Mouse (Mus musculus): ENCODE data around the gene 4930535I16Rik.
A peak's percentile ranks its signal among the peaks of the same experiment; 100 is the strongest.
"Not testable (repeated sequence)": the region's sequence is repeated elsewhere in the genome, so short reads cannot be mapped to it uniquely, and the experiment has no call there.

The 4930535I16Rik gene

DNA sequence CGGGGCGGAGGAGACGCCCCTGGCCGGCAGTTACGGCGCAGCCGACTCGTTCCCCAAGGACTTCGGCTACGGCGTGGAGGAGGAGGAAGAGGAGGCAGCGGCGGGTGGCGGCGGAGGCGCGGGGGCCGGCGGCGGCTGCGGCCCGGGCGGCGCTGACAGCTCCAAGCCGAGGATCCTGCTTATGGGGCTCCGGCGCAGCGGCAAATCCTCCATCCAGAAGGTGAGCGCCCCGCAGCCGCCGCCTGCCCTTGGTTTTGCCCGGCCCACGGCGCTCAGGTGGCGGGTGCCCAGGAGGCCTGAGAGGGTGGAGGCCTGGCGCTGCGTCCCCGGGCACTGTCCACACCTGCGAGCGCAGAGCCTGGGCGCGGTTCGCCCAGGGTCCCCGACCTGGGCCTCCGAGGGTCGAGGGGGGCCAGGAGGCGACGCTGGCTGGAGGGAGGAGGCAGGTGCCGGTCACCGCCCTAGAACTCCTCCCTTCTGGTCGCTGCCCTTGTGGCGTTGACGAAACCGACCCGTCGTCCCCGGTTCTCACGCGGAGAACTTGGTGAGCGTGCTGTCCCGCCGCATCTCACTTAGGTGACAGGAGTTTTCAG, at the start of gene 4930535I16Rik:
TSS of gene 4930535I16Rik (minus strand) at position 475 of the 593 bp plus-strand sequence.
- no peak for DNase-seq (ENCODE audit: low spot score in 2 of 2)

DNA sequence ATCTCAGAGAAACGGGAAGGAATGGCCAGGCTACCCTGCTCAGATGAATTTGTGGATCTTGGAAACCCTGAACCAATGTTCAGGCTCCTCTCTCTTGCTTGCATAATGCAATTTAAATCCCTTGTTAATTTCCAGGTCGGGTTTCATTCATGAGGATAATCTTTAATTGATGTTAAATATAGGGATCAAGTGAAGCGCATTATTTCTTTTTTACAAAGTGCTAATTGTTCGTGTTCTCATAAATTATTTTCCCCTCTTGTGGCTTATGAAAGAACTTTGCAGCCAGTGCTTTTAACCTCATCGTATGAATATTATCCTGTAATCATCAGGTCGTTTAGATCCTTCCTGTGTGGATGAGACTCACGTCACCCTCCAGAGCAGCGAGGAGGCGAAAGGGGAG, 44.9 kb upstream of the 4930535I16Rik start:
- DNase-seq (ENCODE audit: low spot score in 2 of 2), result no peak

GRCm38 (mm10) chr4:123960955-123961354, 43.1 kb upstream of the 4930535I16Rik start:
- no peak for DNase-seq (ENCODE audit: low spot score in 2 of 2)

GRCm38 (mm10) chr4:123957891-123958290, 40.1 kb upstream of the 4930535I16Rik start:
- DNase-seq (ENCODE audit: low spot score in 2 of 2), result no peak

DNA sequence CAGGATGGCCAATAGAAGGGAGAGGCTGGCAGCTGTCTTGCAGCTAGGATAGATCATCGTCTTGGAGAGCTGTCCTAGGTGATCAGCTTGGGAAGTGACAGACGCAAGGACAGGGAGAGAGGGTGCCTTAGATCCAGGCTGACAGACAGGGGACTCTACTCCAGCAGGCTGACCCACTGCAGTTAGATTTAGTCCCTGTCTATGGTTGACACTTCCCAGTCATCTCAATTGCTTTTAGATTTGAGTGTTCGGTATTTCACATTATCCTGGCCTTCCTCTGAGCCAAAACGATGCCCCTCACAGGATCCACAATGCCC, 39.6 kb upstream of the 4930535I16Rik start:
- no peak for DNase-seq (ENCODE audit: low spot score in 2 of 2)

DNA sequence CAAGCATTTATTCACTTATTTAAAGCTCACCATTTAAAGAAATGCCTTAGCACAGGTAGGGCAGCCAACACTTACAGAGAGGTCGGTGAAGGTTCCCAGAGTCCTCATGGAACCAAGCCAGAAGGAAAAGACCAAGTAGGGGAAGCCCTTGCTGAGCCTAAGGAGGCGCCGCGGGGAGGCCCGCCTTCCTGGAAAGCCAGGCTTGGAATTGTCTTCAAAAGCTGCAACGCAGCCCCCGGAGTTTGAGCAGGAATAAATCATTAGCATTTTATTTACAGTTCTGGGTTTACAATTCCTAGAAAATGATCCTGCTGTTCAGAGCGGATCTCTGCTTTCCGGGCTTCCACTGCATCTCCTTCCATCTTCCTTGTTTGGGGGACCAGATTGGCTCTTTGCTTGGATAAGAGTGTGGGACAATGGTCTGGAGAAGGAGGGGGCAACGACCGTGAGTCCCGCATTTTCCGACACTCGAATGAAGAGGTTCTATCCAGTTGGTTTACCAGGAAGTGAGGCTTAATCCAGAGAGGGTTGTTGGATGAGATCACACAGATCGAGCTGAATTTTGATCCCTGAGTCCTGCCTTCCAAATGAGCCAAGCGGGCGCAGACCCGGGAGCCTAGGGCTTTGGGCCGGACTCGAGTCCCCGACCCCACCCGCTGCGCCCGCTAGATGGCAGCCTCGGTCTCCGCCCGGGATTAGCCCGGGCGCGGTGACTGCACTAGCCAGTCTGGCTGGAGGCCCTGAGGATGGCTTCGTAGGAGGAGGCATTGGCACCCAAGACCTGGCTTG, 39.1 kb upstream of the 4930535I16Rik start:
- peak; percentile 52 to 76 for DNase-seq (ENCODE audit: low spot score in 2 of 2)

DNA sequence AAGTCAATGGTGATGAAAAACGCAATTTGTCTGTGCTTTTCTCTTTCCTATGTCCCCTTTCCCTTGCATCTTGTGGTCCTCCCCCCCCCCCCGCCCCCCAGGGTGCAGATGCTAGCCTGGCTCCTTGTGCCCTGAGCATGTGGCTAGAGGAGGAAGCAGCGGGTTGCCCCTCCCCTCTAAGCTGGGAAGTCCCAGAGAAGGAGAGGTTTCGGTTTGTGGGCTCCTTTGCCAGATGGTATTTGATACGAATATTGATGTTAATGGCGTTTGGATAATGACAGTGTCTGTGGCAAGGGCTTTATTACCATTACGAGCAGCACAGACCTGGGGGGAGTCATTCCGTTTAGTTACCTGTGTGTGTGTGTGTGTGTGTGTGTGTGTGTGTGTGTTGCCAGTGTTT, 34.2 kb upstream of the 4930535I16Rik start:
- DNase-seq (ENCODE audit: low spot score in 2 of 2), result no peak

DNA sequence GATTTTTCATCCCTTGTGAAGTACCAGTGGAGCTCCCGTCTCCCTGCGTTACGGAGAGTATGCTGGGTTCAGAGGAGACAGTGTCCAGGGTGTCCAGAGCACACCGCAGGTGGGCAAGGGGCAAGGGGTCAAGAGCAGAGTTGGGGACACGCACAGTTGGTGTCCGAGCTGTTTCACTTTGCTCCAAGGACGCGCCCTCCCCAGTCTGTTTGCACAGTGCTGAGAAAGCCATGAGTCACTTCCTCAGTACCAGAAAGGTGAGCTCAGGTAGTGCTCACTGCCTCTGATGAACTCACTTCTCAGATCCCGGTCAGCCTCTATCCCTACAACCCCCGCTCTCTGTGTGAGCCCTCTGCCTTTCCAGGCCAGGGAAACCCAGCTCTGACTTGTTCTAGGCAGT, 31.8 kb upstream of the 4930535I16Rik start:
- DNase-seq (ENCODE audit: low spot score in 2 of 2), result peak; percentile 19 to 41

GRCm38 (mm10) chr4:123948901-123949300, 31.1 kb upstream of the 4930535I16Rik start:
- DNase-seq (ENCODE audit: low spot score in 2 of 2), result no peak

- DNase-seq (ENCODE audit: low spot score in 2 of 2), result no peak
These were observed 29.3 kb upstream of the 4930535I16Rik start for GRCm38 (mm10) chr4:123947149-123947548.

GRCm38 (mm10) chr4:123946701-123947100, 28.9 kb upstream of the 4930535I16Rik start:
- no peak for DNase-seq (ENCODE audit: low spot score in 2 of 2)

DNA sequence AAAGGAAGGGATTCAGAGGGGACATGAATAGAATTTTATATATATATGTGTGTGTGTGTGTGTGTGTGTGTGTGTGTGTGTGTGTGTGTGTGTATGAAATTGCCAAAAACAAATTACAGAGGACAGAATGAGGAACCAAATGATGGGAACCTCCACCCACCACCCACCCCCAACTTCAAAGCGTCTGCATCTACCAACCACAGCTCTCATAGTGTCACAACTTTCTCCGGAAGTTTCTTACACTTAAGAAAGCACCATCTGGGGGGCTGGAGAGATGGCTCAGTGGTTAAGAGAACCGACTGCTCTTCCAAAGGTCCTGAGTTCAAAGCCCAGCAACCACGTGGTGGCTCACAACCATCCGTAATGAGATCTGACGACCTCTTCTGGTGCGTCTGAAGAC, 23.1 kb upstream of the 4930535I16Rik start:
- not testable (repeated sequence) for DNase-seq (ENCODE audit: low spot score in 2 of 2)

DNA sequence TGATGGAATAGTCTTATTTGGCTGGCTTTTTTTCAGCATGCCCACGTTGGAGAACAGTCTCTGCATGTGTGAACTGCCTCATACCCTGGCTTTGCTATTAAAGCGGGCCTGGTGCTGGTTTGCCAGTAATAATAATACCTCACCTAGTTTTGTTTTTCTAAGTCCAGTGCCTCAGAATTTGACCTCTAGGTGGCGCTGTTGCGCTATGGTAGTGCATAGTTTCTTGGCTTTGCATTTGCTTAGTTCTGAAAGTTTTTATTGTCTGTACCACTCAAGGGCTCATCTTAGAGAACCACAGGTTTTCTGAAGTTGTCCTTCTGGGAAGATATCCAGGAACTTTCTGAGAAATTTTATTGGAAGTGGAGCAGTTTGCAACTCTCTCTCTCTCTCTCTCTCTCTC, 22.0 kb upstream of the 4930535I16Rik start:
- DNase-seq (ENCODE audit: low spot score in 2 of 2), result peak; percentile 37 to 59

DNA sequence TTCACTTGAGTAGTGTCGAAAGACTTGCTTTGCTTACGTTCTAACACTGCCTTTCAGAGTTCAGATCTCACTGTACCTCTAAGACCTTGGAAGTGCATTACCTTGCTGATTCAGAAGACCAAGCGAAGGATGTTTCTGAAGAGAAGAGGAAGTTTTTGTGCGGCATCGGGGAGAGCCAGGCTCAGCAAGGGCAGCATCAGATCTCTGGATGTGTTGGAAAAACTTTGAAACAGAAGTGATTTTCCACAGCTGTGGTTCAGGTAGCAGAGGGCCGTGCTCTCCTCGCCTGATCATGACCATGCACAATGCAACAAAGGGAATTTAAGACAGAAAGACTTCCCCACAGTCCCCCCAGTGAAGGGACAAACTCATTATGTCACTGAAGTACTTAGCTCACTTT, 18.2 kb upstream of the 4930535I16Rik start:
- no peak for DNase-seq (ENCODE audit: low spot score in 2 of 2)

DNA sequence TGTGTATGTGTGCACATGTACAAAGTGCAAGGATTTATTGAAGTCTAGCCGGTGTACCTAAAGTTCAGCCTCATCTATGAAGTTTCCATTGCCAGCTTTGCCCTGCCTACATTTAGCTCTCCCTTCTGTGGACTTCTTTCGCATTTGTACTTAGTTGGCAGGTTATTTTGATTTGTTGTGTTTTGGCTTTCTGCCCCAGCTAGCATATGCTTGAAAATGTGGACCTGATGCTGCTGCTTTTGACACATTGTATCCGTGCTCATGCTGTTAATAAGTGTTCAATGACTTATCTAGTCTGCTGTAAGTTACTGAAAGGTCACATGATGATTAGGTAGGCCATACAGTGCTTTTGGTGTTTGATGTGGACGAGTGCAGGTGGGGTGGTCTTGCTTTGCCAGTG, 16.5 kb upstream of the 4930535I16Rik start:
- DNase-seq (ENCODE audit: low spot score in 2 of 2), result no peak

GRCm38 (mm10) chr4:123929994-123930393, 12.2 kb upstream of the 4930535I16Rik start:
- no peak for DNase-seq (ENCODE audit: low spot score in 2 of 2)

GRCm38 (mm10) chr4:123927961-123928360, 10.1 kb upstream of the 4930535I16Rik start:
- no peak for DNase-seq (ENCODE audit: low spot score in 2 of 2)

- no peak for DNase-seq (ENCODE audit: low spot score in 2 of 2)
These were observed 3.3 kb upstream of the 4930535I16Rik start for GRCm38 (mm10) chr4:123921055-123921565.

DNA sequence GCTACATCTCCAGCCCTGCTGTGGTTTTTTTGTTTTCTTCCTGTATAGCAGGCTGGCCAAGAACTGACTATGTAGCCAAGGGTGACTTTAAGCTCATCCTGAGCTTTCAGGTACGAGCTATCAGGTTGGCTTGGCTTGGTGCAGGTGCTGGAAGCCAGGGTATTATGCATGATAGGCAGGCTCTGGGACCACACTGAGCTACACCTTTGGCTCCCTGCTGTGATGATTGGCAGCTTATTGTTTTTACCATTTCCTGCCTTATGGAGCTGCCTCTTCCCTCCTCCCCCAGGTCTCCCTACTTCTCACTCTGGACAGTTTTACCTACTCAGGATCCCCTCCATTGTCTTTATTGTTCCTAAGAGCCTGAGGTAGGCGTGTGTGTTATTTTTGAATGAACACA, 1.0 kb upstream of the 4930535I16Rik start:
- DNase-seq (ENCODE audit: low spot score in 2 of 2), result no peak

DNA sequence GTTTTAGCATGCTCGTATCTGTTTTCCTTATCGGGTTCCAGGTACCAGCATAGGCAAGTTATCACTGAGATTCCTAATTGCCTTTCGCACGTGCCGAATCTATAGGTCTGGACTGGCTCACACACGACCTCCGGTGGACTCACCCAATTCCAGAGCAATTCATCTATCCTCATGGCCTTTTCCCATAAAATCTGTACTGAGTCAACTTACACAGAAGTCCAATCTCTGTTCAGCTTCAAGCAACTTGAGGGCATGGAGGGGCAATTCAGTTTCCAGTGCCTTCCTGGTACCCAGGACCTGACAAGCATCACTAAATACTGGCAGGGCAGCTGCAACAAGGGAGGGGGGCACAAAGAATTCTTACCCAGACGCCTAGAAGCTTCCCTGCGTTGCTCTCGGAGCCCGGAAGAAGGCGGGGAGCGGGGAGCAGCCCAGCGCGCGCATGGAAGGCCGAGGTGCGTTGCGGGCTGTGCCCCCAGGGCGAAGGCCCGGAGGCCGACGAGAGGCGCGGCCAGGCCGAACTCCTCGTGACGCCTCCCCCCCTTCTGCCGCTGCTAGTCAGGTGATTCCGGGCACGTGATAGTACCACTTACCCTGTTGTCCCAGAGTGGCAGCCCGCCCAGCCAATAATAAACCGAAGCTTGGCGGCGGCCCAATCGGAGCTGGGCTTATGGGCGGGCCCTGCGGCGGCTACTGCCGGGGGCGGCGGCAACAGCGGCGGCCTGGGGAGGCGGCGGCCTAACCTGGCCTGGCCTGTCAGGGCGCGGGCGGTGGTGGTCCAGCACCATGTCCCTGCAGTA, 874 bp downstream of the 4930535I16Rik start, which contains the start of gene Rragc:
TSS of gene Rragc (plus strand) at position 699 of the 800 bp plus-strand sequence.
- peak; percentile 100 for DNase-seq (ENCODE audit: low spot score in 2 of 2)

GRCm38 (mm10) chr4:123912431-123912830, 5.4 kb downstream of the 4930535I16Rik start:
- no peak for DNase-seq (ENCODE audit: low spot score in 2 of 2)

GRCm38 (mm10) chr4:123911503-123911902, 6.3 kb downstream of the 4930535I16Rik start:
- DNase-seq (ENCODE audit: low spot score in 2 of 2), result no peak
